Mouse (Mus musculus): ENCODE data around the gene Gm17654.
"Not testable (repeated sequence)": the region's sequence is repeated elsewhere in the genome, so short reads cannot be mapped to it uniquely, and the experiment has no call there.

Gm17654 gene

GRCm38 (mm10) chr14:43579046-43579445 lies at the start of gene Gm17654:
Gm17654 (minus strand) TSS chr14:43579146.
- DNase-seq (ENCODE audit: low spot score) = not testable (repeated sequence)

- DNase-seq (ENCODE audit: low spot score) = not testable (repeated sequence)
Measured at GRCm38 (mm10) chr14:43607913-43608312, 29.0 kb upstream of the Gm17654 start, which contains the start of gene Gm10375. Gm10375 (minus strand) TSS chr14:43608013.

- not testable (repeated sequence) for DNase-seq (ENCODE audit: low spot score)
Measured at GRCm38 (mm10) chr14:43577969-43578368, 977 bp downstream of the Gm17654 start.

GRCm38 (mm10) chr14:43552271-43552670 lies 26.7 kb downstream of the Gm17654 start:
- DNase-seq (ENCODE audit: low spot score) = not testable (repeated sequence)

GRCm38 (mm10) chr14:43546281-43546680 lies 32.7 kb downstream of the Gm17654 start:
- DNase-seq (ENCODE audit: low spot score) = not testable (repeated sequence)

DNA sequence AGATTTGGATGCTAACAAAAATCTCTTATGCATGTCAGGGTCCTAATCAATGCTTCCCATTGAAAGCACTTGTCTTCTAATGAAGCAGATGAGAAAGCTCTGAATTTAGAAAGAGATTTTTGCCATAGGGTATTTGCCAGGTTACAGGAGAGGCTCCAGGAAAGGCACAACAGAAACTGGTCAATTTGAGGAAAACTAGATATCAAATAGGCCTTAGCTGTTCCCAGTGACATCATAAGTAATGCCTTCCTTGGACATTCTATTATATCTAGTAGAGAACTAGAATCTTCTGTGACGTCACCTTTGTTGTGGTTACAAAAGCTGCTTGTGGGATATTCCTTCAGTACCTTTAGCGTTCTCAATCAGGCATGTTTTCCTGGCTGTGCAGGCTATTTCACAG lies 35.7 kb downstream of the Gm17654 start, which contains the start of gene Gm5799:
Gm5799 (plus strand) TSS at position 301 of the 400 bp plus-strand sequence.
- DNase-seq (ENCODE audit: low spot score) = not testable (repeated sequence)

DNA sequence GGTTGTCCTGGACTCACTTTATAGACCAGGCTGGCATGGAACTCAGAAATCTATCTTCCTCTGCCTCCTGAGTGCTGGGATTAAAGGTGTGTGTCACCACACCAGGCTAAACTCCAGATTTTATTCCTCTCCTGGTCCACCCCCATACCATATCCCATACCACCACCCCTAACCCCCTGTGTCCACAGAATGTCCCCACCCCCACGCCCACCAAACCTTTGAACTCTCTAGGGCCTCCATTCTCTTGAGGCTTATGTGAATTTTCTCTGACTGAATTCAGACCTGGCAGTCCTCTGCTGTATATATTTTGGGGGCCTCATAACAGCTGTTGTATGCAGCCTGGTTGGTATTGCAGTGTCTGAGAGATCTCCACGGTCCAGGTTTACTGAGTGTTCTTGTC lies 40.8 kb downstream of the Gm17654 start:
- DNase-seq (ENCODE audit: low spot score) = not testable (repeated sequence)

GRCm38 (mm10) chr14:43532387-43532786 lies 46.6 kb downstream of the Gm17654 start:
- DNase-seq (ENCODE audit: low spot score) = not testable (repeated sequence)

- not testable (repeated sequence) for DNase-seq (ENCODE audit: low spot score)
Measured at GRCm38 (mm10) chr14:43532011-43532383, 46.9 kb downstream of the Gm17654 start.

DNA sequence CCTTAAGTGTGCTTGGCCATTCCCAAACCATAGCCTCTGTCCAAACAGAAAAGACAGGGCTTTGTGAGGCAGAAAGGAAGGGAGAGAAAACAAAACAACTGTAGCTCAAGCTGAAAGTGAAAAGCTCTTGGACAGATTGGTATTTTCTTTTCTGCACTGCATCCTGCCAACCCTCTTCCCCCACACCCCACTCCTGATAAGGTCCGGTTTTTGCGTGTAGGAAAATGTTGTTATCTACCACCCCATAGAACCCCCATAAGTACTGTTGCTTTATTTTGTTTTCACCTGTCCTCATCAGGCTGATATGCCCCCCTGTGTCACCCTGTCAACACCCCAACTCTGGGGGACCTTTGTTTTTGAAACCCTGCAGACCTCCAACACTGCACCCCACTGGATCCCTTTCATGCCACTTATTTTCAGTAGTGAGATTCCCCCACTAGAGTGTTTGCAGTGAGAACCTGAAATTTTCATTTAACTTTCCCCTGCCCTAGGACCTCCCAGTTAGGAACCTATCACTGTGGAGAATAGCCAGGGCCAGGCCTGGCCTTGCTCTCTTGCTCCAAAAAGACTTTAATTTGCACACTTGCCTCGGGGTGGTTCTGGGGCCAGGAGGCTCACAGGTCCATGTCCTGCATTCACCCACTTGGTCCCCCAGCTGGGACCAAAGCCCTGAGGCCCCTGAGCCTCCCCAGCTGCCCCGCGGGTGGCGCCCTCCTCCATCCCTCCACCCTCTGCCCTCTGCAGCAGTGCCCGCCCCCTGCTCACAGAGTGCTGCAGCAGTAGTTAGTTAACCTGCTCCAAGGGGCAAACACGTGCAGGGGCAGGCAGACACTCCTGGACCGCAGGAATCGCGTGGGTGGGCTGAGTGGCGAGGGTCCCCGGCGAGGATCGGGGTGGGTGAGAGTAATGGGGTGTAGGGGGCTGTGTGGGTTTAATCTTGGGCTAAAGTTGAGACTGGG lies 47.6 kb downstream of the Gm17654 start:
- DNase-seq (ENCODE audit: low spot score) = not testable (repeated sequence)

Measured in embryo, embryonic 10 days (tissue).